Mouse (Mus musculus) embryonic facial prominence, embryonic 13.5 days (tissue): ENCODE results near the gene Prss35. TPM values are rescaled to one million over a fixed set of nuclear protein-coding genes. Genes with fewer than 3 reads are reported as not detected.

Source experiments
- ATAC-seq: fragments of 200-750 bp; cut with Nextera tagmentation; 2 replicates; pipeline ENCODE4 v1.8.0; 2017; ENCODE audit warnings: low read depth; ENCODE audit not compliant: insufficient number of reproducible peaks, insufficient read depth, low FRiP score, low TSS enrichment
- H3K27ac ChIP-seq: fragments of 300-500 bp; sonication (generic); 2 replicates; pipeline ENCODE4 v1.5.1; 2015; ENCODE audit warnings: moderate library complexity, mild to moderate bottlenecking, inconsistent platforms
- H3K27me3 ChIP-seq: fragments of 300-500 bp; sonication (generic); 2 replicates; pipeline ENCODE4 v1.6.1; 2015; ENCODE audit warnings: mild to moderate bottlenecking, inconsistent platforms
- H3K36me3 ChIP-seq: fragments of 300-500 bp; sonication (generic); 2 replicates; pipeline ENCODE4 v1.6.1; 2015; ENCODE audit warnings: mild to moderate bottlenecking, inconsistent platforms
- H3K4me1 ChIP-seq: fragments of 300-500 bp; sonication (generic); 2 replicates; pipeline ENCODE4 v1.6.1; 2015; ENCODE audit warnings: inconsistent platforms
- H3K4me2 ChIP-seq: fragments of 300-500 bp; sonication (generic); 2 replicates; pipeline ENCODE4 v1.6.1; 2015; ENCODE audit warnings: moderate library complexity, mild to moderate bottlenecking, inconsistent platforms
- H3K4me3 ChIP-seq: fragments of 300-500 bp; sonication (generic); 2 replicates; pipeline ENCODE4 v1.5.1; 2015; ENCODE audit warnings: mild to moderate bottlenecking, inconsistent platforms
- H3K9ac ChIP-seq: fragments of 300-500 bp; sonication (generic); 2 replicates; pipeline ENCODE4 v1.6.1; 2015; ENCODE audit warnings: mild to moderate bottlenecking, inconsistent platforms
- H3K9me3 ChIP-seq: fragments of 300-500 bp; sonication (generic); 2 replicates; pipeline ENCODE4 v1.6.1; 2016; ENCODE audit warnings: inconsistent platforms
- WGBS: fragments of 180-500 bp; shearing (Covaris S2); methylation state at CpG from one replicate; pipeline ENCODE4 v1.1.7; 2015; ENCODE audit warnings: mixed read lengths; 5-methylcytosine and 5-hydroxymethylcytosine counted together
- polyA plus RNA-seq: library from polyadenylated mRNA; unstranded; fragments of >200 nt; fragmentation: Nextera tagmentation; extraction: Ambion mirVana; gene quantifications from 2 replicates; pipeline ENCODE4 v1.2.1, GENCODE M21; 2015

The Prss35 gene
- polyA plus RNA-seq, 1 experiment from 2014 or later = 33.0 TPM

DNA sequence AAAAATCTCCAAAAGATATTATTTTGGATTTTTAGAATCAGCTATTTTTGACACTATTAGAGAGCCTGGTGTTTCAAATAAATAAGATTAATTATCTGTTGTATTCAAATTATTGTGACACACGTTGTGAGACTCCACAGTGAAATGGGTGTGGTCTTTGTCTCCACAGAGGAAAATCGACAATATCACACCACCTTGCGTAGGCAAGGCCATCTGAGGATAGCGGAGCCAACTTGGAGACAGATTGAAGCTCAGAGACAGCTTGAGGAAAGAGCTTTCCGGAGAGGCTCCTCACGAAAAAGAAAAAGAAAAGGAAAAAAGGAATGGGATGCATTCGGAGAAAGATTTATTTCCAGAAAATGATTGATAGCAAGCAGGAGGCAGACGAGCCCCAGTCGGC lies 8.7 kb upstream of the Prss35 start:
- 81% methylated on average over 9 of the region's 9 CpGs for WGBS
- no peak for ATAC-seq
- Histone ChIP-seq H3K9me3 (no peaks in the 10 kb centered on the region), H3K4me2 (no peak overlapping the region), H3K4me3 (no peak overlapping the region), H3K27me3 (no peaks in the 10 kb centered on the region), H3K4me1 (0 out of 2 replicates have a peak, but pooled peaks cover 3% of the 10 kb centered on the region), H3K9ac (no peak overlapping the region), H3K27ac (no peak overlapping the region), H3K36me3 (no peaks in the 10 kb centered on the region)

DNA sequence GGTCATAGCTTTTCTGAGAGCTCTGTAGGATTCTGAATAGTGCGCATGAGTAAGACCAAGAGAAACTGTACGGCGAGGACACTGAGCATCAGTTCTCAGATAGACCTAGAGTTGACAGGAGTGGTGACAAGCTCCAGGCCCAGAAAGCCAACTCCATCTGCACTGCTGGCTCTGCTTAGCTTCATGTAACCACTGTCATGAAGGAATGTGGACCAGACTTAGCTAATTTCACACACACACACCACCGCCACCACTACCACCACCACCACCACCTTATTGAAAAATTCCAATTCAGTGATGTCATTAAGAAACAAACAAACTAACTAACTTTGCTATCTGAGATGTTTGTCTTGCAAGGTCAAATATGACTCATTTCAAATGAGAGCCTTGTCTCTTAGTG lies 6.5 kb upstream of the Prss35 start:
- no peak for ATAC-seq
- Histone ChIP-seq H3K27me3 (no peaks in the 10 kb centered on the region), H3K27ac (no peak overlapping the region), H3K9me3 (no peaks in the 10 kb centered on the region), H3K9ac (no peak overlapping the region), H3K4me3 (no peak overlapping the region), H3K36me3 (no peaks in the 10 kb centered on the region), H3K4me2 (no peak overlapping the region), H3K4me1 (0 out of 2 replicates have a peak, but pooled peaks cover 3% of the 10 kb centered on the region)
- 76% methylated on average over 4 of the region's 4 CpGs for WGBS

DNA sequence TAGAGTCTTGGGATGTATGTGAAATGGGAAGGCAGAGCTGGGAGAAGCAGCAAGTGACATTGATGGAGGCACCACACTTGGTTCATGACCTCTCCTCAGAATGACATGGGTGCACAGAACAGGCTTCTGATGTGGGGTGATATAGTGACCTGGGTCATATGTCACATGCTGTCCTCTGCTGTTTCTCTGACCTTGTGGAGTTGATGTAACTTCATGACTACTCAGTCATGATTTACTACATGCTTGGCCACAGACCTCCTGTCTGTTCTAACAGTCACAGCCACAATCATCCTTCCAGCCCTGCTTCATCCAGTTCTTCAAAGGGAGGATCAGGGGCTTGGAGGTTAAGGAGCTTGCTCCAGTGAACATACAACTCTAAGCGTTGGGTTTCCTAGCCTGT lies 5.4 kb upstream of the Prss35 start:
- Histone ChIP-seq H3K4me1 (peaks cover 6% of the 10 kb centered on the region), H3K36me3 (no peaks in the 10 kb centered on the region), H3K27ac (no peak overlapping the region), H3K9ac (no peak overlapping the region), H3K4me3 (no peak overlapping the region), H3K4me2 (no peak overlapping the region), H3K9me3 (no peaks in the 10 kb centered on the region), H3K27me3 (no peaks in the 10 kb centered on the region)
- ATAC-seq = no peak
- 77% methylated on average over 1 of the region's 1 CpGs for WGBS

DNA sequence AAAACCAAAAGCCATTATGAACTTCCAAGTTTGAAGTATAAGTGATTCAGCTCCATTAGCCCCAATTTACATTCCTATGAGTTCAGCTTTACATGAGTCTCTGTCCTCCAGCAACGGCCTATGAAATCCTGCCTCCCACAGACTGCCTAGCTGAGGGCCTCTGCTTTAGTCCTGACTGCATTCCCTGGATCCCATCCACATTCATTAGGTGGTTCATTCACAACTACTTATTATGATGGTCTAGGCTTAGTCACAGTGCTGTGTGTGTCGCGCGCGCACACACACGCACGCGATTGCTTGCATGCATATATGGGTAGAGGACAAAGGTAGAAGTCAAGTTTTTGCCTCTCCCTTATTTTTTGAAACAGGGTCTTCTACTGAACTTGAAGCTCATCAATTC lies 4.6 kb upstream of the Prss35 start:
- Histone ChIP-seq H3K4me2 (no peak overlapping the region), H3K9ac (no peak overlapping the region), H3K27ac (no peak overlapping the region), H3K9me3 (no peaks in the 10 kb centered on the region), H3K27me3 (0 out of 2 replicates have a peak, but pooled peaks cover 2% of the 10 kb centered on the region), H3K36me3 (no peaks in the 10 kb centered on the region), H3K4me3 (no peak overlapping the region), H3K4me1 (peaks cover 13% of the 10 kb centered on the region)
- 94% methylated on average over 8 of the region's 8 CpGs for WGBS
- no peak for ATAC-seq

DNA sequence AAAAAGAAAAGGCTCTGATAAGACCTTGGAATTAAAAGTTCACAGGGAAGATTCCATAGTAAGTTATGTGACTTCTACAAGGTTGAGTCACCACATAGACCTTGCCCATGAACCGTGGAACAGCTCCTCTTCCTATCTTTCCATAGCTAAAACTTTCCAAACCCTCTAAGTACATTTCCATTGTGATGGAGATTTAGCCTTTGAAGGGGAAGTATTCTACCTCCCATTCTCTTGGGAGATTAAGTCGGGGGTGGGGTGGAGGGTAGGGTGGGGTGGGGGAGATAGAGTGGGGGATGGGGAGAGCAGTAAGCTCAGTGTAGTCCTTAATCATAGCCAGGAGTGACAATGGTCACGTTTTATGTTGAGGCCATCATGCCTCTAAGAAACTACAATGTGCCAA lies 3.5 kb upstream of the Prss35 start:
- no peak overlapping the region for H3K27ac ChIP-seq
- no peak overlapping the region for H3K9ac ChIP-seq
- 38% methylated on average over 3 of the region's 3 CpGs for WGBS
- no peak for ATAC-seq
- peaks cover 17% of the 10 kb centered on the region for H3K4me1 ChIP-seq
- H3K27me3 ChIP-seq = 0 out of 2 replicates have a peak, but pooled peaks cover 4% of the 10 kb centered on the region
- H3K4me2 ChIP-seq = no peak overlapping the region
- no peak overlapping the region for H3K4me3 ChIP-seq
- no peaks in the 10 kb centered on the region for H3K9me3 ChIP-seq
- H3K36me3 ChIP-seq = no peaks in the 10 kb centered on the region

DNA sequence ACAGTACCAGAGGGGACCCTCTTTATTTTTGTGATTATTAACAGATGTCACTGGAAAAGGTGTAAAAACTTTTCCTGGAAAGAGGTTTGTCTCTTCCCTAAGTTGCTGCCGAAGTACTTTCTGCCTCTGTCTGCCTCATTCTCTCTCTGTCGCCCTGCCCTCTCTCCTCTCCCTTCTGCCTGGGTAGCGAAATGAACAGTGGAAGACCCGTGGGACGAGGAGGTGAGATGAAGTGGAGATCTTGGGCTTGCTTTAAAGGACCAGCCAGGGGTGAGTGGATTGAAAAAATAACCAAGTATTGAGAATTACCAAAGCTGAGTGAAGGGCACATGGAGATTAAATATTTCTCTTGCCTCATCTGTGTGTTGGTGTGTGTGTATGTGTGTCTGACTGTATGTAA lies 592 bp downstream of the Prss35 start:
- H3K4me3 ChIP-seq = peak overlapping the region; percentile 48
- no peak overlapping the region for H3K27ac ChIP-seq
- H3K9ac ChIP-seq = peak overlapping the region; percentile 65
- no peak for ATAC-seq
- H3K4me2 ChIP-seq = peak overlapping the region; percentile 74
- 20% methylated on average over 5 of the region's 5 CpGs for WGBS
- 0 out of 2 replicates have a peak, but pooled peaks cover 4% of the 10 kb centered on the region for H3K27me3 ChIP-seq
- peaks cover 21% of the 10 kb centered on the region for H3K4me1 ChIP-seq
- H3K9me3 ChIP-seq = no peaks in the 10 kb centered on the region
- no peaks in the 10 kb centered on the region for H3K36me3 ChIP-seq

DNA sequence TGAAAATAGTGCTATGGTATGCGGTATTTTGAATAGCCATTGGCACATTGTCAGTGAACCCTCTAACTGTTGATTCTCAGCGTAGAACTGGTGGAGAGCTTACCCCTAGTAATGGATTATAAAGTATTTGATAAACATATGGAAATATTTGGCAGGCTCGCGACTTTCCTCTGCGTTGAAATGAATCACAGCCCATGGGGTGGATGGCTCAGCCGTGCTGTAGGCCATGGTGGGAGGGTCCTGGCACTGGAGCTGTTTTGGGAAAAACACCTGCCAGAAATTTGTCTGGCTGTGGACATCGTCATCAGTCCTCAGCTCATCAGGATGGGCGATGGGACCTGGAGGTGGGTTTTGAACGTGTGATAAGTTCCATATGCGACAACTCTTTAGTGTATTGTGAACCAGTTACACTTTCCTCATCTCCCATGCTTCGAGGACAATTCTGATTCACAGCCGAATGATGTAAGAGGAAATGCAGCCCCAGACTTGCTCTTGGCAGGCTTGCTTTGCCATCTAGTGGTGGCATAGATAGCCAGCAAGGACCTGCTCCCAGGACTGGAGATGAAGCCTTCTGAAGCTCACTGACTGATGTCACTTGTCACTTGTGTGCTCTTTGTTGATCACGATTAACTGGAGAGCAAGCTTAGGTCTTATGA lies 2.6 kb downstream of the Prss35 start:
- Histone ChIP-seq H3K4me1 (peaks cover 21% of the 10 kb centered on the region), H3K27ac (no peak overlapping the region), H3K9ac (no peak overlapping the region), H3K36me3 (no peaks in the 10 kb centered on the region), H3K4me2 (peak overlapping the region; percentile 44), H3K27me3 (0 out of 2 replicates have a peak, but pooled peaks cover 4% of the 10 kb centered on the region), H3K4me3 (no peak overlapping the region), H3K9me3 (no peaks in the 10 kb centered on the region)
- WGBS = 22% methylated on average over 13 of the region's 13 CpGs
- ATAC-seq = 0 out of 2 replicates have a peak, but pooled peaks have one; percentile 22

DNA sequence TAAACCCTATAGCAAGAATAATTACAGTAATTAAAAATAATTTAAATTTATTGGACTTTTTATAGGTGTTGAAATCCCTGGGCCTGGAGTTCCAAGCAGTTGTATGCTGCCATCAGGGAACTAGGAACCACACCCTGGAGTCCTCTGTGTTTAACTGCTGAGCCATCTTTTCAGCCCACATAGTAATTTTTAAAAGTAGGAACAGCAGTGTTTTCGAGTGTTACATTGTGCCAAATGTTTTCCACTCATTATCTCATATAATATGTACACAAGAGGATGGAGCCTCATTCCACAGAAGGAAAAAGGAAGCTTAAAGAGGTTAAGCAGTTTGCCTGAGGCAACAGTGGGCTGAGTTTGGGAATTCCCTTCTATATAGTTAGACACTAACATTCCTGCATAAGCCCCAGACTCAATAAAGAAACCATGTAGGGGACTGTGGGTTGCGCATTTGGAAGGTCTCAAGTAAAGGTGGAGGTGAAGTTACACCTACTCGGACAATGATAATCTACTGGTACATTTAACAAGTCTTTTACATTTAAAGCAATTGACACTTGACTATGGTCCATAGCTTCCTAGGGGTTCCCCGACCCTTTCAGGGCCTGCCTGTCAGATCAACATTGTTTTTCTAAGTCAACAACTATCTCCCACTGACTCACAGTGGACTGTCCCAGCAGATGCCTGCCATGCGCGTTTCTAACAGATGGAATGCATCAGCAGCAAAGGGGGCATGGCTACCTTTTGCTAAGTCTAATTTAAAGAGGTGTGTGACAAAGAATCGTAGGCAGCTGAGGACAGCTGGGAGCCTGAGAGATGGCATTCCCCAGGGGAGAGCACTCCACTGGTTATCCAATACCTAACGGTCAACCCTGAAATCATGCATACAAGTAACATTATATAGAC lies 19.3 kb downstream of the Prss35 start:
- H3K4me3 ChIP-seq = no peak overlapping the region
- H3K27ac ChIP-seq = no peak overlapping the region
- no peak overlapping the region for H3K4me2 ChIP-seq
- ATAC-seq = no peak; the same call in 1 of the 2 replicates
- peaks cover 14% of the 10 kb centered on the region for H3K4me1 ChIP-seq
- 34% methylated on average over 8 of the region's 8 CpGs for WGBS
- H3K9me3 ChIP-seq = no peaks in the 10 kb centered on the region
- H3K9ac ChIP-seq = no peak overlapping the region
- H3K27me3 ChIP-seq = no peaks in the 10 kb centered on the region
- H3K36me3 ChIP-seq = no peaks in the 10 kb centered on the region

DNA sequence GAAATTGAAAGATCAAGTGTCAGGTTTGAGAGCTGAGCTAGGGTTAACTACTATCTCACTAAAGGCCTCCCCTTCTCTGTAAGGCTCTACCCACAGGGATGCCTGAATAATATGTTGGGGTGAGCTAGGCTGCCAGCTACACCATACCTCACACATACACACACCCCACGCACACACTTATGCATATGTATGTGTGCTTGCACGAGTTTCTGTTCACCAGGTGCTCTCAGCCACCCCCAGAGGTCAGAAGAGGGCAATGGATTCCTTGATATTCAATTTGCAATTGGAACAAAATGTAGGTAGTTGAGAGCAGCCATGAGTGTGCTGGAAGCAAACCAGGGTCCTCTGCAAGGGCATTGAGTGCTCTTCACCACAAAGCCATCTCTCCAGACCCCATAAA lies 20.6 kb downstream of the Prss35 start:
- Histone ChIP-seq H3K9ac (no peak overlapping the region), H3K9me3 (no peaks in the 10 kb centered on the region), H3K36me3 (no peaks in the 10 kb centered on the region), H3K4me2 (no peak overlapping the region), H3K27ac (no peak overlapping the region), H3K27me3 (no peaks in the 10 kb centered on the region), H3K4me1 (peaks cover 14% of the 10 kb centered on the region), H3K4me3 (no peak overlapping the region)
- WGBS = 65% methylated on average over 2 of the region's 2 CpGs
- ATAC-seq = no peak

DNA sequence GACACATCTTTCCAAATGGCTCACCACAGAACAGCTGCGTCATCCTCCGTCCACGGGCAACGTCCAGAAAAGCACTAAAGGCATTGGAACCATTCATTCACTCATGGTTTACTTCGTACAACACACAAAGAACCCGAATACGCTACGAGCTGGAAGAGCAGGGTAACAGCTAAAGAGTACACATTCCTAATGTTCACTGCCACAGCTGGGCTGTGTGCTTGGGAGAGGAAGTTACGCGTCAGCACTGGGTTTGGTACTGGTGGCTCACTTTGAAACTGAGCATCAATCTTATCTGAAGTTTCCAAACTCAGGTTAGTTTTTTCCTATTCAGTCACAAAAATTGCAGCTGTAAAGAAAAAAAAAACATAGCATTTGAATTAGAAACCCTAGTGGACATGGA lies 23.5 kb downstream of the Prss35 start:
- WGBS = 84% methylated on average over 10 of the region's 10 CpGs
- no peaks in the 10 kb centered on the region for H3K36me3 ChIP-seq
- no peak overlapping the region for H3K27ac ChIP-seq
- H3K27me3 ChIP-seq = no peaks in the 10 kb centered on the region
- H3K4me2 ChIP-seq = no peak overlapping the region
- ATAC-seq = no peak
- no peak overlapping the region for H3K4me3 ChIP-seq
- no peak overlapping the region for H3K9ac ChIP-seq
- H3K9me3 ChIP-seq = no peaks in the 10 kb centered on the region
- H3K4me1 ChIP-seq = peaks cover 13% of the 10 kb centered on the region

DNA sequence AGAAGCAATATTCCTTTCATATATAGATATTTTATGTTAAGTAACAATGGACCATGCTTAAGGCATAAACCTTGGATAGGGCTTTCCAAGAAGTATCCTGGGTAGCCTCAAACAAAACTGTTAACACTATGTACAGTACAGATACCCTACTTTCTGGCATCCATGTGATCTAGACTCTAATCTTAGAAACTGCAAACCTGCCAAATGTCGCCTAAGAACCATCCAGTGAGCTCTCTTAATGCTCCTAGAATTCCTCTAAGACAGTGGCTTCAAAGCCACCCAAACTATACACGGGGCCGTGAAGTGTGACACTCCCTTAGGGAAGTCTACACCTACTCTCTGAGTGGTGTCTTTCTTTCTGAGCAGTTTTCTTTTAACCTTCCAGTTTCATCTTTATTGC lies 29.4 kb downstream of the Prss35 start:
- no peak overlapping the region for H3K4me3 ChIP-seq
- H3K27ac ChIP-seq = no peak overlapping the region
- no peaks in the 10 kb centered on the region for H3K4me1 ChIP-seq
- no peaks in the 10 kb centered on the region for H3K9me3 ChIP-seq
- no peak for ATAC-seq
- H3K27me3 ChIP-seq = no peaks in the 10 kb centered on the region
- no peak overlapping the region for H3K9ac ChIP-seq
- WGBS = 83% methylated on average over 3 of the region's 3 CpGs
- no peak overlapping the region for H3K4me2 ChIP-seq
- H3K36me3 ChIP-seq = no peaks in the 10 kb centered on the region

DNA sequence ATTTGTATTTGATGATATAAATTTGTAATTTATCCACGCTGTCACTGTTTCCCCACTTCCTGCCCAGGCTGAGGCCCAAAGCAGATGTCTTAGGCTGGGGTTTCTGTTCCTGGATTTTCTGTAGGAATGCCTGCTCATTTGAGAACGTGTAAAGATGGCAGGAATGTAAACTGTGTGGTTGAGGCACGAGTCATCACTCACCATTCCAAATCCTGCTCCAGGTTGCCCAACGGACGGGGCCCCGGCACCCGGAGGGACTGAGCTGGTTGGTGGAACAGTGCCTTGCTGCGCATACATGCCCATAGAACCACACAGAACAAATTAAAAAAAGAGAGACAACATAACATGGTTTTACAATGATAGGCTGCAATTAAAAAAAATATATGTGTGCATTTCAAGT lies 30.5 kb downstream of the Prss35 start:
- Histone ChIP-seq H3K36me3 (no peaks in the 10 kb centered on the region), H3K9me3 (no peaks in the 10 kb centered on the region), H3K27ac (no peak overlapping the region), H3K4me1 (no peaks in the 10 kb centered on the region), H3K9ac (no peak overlapping the region), H3K27me3 (no peaks in the 10 kb centered on the region), H3K4me2 (no peak overlapping the region), H3K4me3 (no peak overlapping the region)
- no peak for ATAC-seq
- 69% methylated on average over 8 of the region's 8 CpGs for WGBS
